Mouse (Mus musculus) cerebellum, postnatal 14 days (tissue): Measurements from ENCODE around the gene Eid1.

Experiments used
- DNase-seq, 2 experiments: peaks; one replicate each; pipeline ENCODE4 v3.0.0; 2021; ENCODE audit warnings: mixed read lengths in 2 of 2

Gene Eid1

GRCm38 (mm10) chr2:125672957-125673631, at the start of gene Eid1:
Gene Eid1, plus strand, starts transcription at chr2:125673095.
- peak; percentile 94 to 95 for DNase-seq

DNA sequence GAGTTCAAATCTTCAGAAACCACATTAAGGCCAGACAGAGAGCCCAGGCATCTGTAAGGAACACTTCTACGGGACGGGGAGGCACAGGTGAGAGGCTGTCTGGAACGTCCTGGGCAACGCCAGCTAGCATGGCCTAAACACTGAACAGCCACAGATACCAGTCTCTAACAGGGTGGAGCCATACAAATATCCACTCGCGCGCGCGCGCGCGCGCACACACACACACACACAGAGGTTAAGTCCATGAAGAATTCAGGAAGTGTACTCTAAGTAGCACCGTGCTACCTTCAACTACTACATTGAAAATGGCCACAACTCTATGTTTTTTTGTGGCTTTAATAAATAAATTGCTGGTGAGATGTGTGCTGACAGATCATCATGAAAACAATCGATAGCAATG, 49.7 kb upstream of the Eid1 start:
- no peak for DNase-seq

- DNase-seq, result no peak
Observed at GRCm38 (mm10) chr2:125624127-125624685, 48.7 kb upstream of the Eid1 start.

GRCm38 (mm10) chr2:125624837-125625351, 48.0 kb upstream of the Eid1 start, which contains the start of gene Cep152:
Gene Cep152, minus strand, starts transcription at chr2:125625113.
- DNase-seq, result peak; percentile 96 to 98

DNA sequence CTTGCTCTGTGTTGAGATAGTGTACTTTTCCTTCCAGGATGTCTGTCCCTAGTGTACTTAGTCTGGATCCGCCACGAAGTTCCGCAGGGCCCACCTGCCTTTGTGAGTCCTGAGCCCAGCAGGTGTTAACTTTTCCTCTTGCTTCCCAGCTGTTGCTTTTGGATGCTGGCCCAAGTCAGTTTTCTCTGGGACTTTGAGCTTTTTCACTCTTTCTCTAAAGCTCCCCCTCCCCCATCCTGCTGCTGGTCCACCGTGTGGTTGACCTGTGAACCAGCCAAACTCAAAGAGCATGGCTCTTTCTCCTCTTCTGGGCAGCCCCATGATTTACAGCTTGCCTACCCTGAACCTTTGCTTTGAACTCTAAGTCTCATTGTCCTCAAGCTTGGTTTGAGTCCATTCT, 46.4 kb upstream of the Eid1 start:
- peak in 1 of 2 experiments; percentile 21 for DNase-seq

DNA sequence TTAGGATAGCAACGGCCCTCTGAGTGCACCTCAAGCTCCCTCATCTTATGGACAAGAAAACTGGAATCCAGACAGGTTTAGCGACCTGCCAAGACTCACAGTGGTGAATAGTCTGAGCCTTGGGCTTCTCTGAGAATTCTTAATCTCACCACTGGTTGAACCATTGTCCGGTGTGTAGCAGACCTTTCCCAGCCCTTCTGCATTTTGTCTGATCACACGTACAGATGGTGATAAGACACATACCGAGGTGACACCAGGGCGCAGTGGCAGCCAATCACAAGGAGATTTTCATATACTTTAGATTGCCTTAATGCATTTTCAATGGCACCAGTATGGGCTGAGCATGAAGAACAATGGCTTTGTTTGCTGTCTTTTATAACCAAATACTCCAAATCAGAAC, 44.4 kb upstream of the Eid1 start:
- DNase-seq, result no peak

DNA sequence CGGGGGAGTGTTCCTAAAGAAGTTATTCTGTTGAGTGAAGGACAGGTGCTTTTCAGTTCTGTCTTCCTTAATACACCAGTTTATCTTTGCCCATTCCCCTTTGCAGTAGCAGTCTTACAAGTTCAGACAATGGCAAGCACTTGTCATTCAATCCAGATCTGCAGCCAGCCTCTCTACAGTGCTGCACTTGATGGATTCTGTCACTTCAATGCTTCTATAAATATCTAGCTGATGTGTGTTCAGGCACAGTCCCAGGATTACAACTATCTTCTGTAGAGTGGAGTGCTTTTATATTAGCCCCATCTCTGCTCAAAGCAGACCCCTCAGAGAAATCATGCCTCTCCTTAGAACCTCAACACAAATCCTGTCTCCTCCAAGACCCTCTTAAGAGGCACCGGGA, 42.9 kb upstream of the Eid1 start:
- no peak for DNase-seq

- DNase-seq, result no peak
Observed at GRCm38 (mm10) chr2:125637331-125637730, 35.6 kb upstream of the Eid1 start.

DNA sequence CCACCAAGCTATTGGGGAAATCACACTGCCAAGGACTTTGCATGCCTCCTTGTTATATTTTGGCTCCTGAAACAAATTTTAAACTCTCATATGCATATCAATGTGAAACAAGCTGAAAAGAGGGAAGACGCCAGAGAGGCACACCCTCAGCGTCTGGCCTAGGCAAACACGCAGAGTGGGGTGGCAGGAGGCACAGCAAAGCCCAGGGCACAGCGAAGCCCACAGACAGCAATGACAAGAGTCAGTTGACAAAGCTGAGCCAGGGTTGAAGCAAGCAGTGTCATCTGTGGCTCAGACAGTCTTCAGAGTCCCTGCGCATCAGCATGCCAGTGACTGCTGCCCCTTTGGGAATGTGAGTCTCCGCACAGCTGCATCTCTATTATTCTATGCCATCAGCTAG, 28.0 kb upstream of the Eid1 start:
- DNase-seq, result no peak

- DNase-seq, result no peak
Observed at GRCm38 (mm10) chr2:125650038-125650437, 22.9 kb upstream of the Eid1 start.

DNA sequence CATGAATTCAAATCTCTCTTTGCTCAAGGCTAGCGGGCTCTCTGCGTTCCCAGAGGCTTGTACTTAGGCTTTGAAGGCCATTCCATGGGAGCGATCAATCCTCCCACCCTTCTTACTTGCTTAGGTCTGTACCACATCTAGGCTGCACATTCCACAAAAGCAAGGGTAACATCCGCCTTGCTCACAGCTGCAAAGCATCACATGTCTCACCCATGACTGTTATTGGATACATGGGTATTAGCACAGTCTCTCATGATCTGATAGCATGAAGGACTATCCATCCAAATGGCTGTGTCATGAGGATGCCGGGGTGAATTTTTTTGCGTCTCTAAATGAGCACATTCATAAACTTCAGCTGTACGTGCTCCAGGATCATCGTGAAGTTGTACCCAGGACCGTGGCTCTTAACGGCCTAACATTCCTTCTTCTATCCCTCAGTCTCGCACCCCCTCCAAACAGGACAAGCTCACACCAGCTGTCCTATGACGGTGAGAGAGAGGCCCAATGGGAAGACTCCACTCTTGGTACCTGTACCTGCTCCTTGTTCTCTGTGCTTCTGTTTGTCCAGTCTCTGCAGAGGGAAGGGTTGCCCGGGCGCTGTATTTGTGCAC, 22.0 kb upstream of the Eid1 start:
- DNase-seq, result no peak

DNA sequence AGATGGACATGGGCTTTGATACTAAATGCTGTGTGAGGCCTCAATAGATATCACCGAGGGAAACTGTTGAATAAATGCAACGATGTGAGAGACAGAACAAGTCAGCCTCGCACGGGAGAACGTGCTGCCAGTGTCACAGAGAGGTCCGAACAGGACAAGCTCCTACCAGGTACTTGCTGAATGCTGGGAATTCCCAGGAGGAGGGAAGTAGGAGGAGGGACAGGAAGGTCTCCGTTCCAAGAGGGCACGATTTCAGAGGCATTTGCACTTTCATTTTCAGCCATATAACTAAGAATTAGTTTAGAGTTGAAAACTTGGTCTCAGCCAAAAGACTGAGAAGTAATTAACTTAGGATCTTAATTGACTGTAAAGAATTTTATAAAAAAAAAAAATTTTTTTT, 21.3 kb upstream of the Eid1 start:
- DNase-seq, result no peak

GRCm38 (mm10) chr2:125653286-125653685, 19.6 kb upstream of the Eid1 start:
- no peak for DNase-seq

DNA sequence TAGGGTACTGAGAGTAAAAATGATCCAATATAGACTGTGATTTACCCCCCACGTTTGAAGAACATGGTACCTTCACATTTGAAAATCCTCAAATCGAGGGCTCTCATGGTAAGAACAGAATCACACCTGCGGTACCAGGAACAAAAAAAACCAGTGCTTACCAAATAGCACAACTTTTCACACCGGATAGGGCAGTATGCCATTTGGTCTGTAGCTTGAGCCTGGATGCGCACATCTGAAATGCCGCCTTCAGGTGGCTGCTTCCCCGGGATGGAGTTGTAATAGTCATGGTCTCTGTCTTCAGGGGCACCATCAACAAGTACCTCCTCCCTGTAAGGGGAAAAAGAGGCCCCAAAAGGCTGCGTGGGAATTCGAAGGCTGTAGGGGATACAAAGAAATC, 17.5 kb upstream of the Eid1 start:
- DNase-seq, result no peak

DNA sequence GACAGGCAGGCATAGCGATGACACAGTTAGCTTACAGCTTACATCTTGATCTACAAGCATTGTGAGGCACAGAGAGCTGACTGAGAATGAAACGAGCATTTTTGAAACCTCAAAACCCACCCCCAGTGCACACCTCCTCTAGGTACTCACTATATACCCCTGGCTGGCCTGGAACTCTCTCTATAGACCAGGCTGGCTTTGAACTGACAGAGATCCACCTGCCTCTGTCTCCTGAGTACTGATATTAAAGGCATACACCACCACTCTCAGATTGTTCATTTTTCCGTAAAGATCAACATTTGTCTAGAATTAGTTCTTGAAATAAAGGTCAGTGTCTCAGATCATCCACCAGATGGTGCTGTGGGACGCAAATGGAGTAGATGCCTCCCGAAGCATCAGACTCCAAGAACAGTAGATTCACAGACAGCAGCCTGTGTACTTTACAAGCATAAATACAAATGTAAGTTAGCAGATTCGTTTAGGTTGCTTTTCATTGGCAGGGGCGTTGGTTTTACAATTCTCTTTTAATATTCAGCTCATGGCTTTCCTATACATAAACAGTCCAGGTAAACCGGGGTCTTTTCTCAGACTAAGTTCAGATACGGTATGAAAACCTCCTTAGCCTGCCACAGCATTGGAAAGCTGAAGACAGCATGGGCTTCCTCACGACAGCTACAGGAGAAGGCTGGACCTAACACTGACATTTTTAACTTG, 12.9 kb upstream of the Eid1 start:
- DNase-seq, result peak; percentile 85 to 89

- peak; percentile 36 to 53 for DNase-seq
Observed at GRCm38 (mm10) chr2:125660537-125661130, 12.3 kb upstream of the Eid1 start.

GRCm38 (mm10) chr2:125661156-125661555, 11.7 kb upstream of the Eid1 start:
- DNase-seq, result no peak

DNA sequence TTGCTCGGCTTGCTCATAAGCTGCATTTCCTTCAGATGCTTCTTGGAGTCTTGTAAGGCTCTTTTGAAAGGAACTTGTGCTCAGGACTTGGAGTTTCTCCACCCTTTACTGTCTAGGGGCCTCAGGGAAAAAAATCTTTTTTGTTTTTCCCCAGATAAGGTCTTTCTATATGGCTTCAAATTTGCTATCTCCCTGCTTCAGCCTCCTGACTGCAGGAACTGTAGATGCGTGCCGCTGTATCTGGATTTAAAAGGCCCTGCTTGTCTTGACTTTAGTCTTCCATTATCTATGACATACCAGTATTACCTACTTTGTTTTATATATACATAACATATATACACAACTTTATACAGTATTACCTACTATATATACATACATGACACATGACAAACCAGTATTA, 10.4 kb upstream of the Eid1 start:
- DNase-seq, result no peak

GRCm38 (mm10) chr2:125665213-125665612, 7.7 kb upstream of the Eid1 start:
- DNase-seq, result no peak

DNA sequence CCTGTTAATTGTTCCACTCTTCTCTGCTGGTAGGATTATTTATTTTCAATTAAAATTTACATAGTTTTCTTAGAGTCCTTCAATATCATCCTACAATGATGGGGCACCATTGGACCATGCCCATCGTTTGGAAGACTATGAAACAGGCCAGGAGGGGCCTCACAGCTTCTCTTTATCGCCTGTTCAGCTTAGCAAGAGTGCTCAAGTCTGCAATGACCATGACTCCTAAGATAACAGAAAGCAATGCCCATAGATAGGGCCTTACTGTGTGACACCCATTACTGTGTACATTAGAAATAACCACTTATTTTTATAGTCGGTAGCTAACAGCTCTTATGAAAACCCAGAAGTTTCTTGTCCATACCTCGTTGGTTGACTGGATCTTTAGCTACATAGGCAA, 7.0 kb upstream of the Eid1 start:
- DNase-seq, result no peak

GRCm38 (mm10) chr2:125666668-125667067, 6.2 kb upstream of the Eid1 start:
- DNase-seq, result no peak

GRCm38 (mm10) chr2:125667184-125667583, 5.7 kb upstream of the Eid1 start:
- DNase-seq, result no peak

GRCm38 (mm10) chr2:125667721-125668120, 5.2 kb upstream of the Eid1 start:
- no peak for DNase-seq
